Mouse (Mus musculus): ENCODE measurements around the gene Pcyt2. TPM values are rescaled to one million over a fixed set of nuclear protein-coding genes. Genes with fewer than 3 reads are reported as not detected.

Pcyt2 gene
- polyA plus RNA-seq, 1 experiment from 2014 or later, result 88.8 TPM

DNA sequence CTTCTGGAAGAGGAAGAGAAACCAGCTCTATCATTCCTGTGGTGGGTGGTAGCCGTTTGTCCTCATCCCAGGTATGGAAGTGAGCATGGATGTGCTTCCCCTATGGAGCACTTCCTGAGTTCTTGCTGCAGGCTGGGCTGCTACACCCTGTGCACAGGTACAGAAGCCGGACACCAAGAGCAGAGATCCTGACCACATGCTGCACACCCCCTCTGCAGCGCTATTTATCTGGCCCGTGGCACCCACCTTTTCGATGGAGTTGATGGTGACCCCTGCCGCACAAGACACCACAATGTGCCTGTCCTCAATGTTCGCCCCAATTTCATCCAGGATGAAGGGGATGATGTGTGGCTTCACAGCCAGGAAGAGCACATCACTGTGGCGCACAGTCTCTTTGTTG, 24.1 kb upstream of the Pcyt2 start:
- Histone ChIP-seq H3K9ac (ENCODE audit: low read depth, low read length) (no peak overlapping the region), H3K9me3 (ENCODE audit: control insufficient read depth, low read length) (no peaks in the 10 kb centered on the region), H3K4me2 (ENCODE audit: low read depth, low read length) (peak overlapping the region; percentile 91; the same call in 1 of the 2 replicates), H3K4me3 (ENCODE audit: low read depth, low read length) (no peak overlapping the region), H3K36me3 (ENCODE audit: control insufficient read depth, insufficient read depth, low read length) (no peaks in the 10 kb centered on the region), H3K27me3 (replicated peaks; ENCODE audit: control insufficient read depth, insufficient read depth, low read length) (no peaks in the 10 kb centered on the region), H3K27ac (replicated peaks; ENCODE audit: low read depth, low read length) (no peak overlapping the region), H3K4me1 (ENCODE audit: control insufficient read depth, insufficient read depth, low read length) (peaks cover 11% of the 10 kb centered on the region)
- 81% methylated on average over 8 of the region's 8 CpGs for WGBS
- ATAC-seq (ENCODE audit: low read depth), result no peak
- no peak for DNase-seq (ENCODE audit: low spot score)

DNA sequence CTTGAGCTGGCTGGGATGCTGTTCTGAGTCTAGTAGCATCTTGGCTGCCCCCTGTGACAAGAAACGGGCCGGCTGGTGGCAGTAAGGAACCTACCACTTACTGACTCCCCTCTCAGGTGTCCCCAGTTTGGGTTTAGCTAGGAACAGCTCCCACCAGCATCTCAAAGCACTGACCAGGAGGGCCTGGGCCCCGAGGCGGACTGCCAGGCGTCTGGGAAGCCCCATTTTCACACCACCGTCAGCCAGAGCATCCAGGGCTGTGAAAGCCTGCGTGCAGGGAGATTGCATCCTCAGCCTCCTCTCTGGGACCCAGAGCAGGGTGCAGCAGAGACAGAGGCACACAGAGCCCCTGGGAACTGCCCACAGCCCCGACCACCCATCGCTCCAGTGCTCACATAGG, 23.5 kb upstream of the Pcyt2 start:
- Histone ChIP-seq H3K4me3 (ENCODE audit: low read depth, low read length) (no peak overlapping the region), H3K27ac (replicated peaks; ENCODE audit: low read depth, low read length) (no peak overlapping the region), H3K36me3 (ENCODE audit: control insufficient read depth, insufficient read depth, low read length) (no peaks in the 10 kb centered on the region), H3K4me1 (ENCODE audit: control insufficient read depth, insufficient read depth, low read length) (peaks cover 11% of the 10 kb centered on the region), H3K9me3 (ENCODE audit: control insufficient read depth, low read length) (no peaks in the 10 kb centered on the region), H3K4me2 (ENCODE audit: low read depth, low read length) (no peak overlapping the region), H3K27me3 (replicated peaks; ENCODE audit: control insufficient read depth, insufficient read depth, low read length) (no peaks in the 10 kb centered on the region), H3K9ac (ENCODE audit: low read depth, low read length) (no peak overlapping the region)
- 66% methylated on average over 9 of the region's 9 CpGs for WGBS
- ATAC-seq (ENCODE audit: low read depth), result no peak
- no peak for DNase-seq (ENCODE audit: low spot score)

DNA sequence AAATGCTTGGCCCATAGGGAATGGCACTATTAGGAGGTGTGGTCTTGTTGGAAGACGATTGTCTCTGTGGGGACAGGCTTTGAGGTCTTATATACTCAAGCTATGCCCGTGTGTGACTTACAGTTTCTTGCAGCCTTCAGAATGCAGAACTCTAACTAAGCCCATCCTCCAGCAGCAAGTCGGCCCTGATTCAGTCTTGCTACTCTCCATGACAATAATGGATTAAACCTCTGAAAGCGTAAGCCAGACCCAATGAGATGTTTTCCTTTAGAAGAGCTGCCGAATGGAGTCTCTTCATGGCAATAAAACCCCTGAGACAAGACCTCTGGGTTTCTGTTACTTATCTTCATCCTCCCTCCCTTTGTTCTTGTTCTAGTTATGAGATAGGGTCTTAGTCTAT, 17.1 kb upstream of the Pcyt2 start:
- Histone ChIP-seq H3K4me1 (ENCODE audit: control insufficient read depth, insufficient read depth, low read length) (peaks cover 15% of the 10 kb centered on the region), H3K27ac (replicated peaks; ENCODE audit: low read depth, low read length) (no peak overlapping the region)
- WGBS, result 80% methylated on average over 5 of the region's 5 CpGs

DNA sequence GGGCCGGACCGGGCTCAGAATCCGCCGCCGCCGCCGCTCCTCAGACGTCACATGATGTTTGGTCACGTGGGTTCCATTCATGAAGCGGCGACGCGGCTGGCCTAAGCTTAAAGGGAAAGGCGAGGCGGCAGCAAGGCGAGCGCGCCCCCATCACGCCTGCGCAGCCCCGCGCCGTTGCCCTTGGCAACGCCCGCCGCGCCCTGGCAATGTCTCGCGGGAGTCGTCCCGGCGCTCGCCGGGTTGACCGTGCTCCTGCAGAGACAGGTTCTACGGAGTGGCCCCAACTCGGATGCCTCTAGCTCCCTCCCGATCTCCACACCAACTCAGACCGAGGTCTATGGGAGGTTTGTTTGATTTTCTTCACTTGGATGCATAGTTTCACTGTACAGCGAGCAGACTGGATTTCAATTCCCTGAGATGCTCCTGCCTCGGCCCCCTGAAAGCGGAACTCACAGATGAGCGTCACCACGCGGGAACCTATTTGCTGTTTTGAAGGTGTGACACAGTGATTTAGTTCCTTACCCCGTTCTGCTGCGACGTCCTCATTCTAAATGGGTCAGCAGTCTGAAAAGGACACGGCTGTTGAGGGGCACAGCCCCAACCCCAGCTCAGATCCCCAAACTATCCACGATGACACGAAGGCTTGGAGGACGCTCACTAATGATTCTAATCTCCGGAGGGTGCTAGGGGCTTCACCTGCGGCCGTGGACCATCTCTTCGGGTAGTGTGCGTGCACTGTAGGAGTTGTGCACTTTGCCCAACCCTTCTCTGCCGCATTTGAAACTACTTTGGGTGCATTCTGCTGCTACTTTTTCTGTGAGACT, 16.0 kb upstream of the Pcyt2 start, which contains the start of gene Mafg:
Gene Mafg, minus strand, starts transcription at position 81 of the 824 bp plus-strand sequence.
- Histone ChIP-seq H3K27me3 (replicated peaks; ENCODE audit: control insufficient read depth, insufficient read depth, low read length) (no peaks in the 10 kb centered on the region), H3K4me1 (ENCODE audit: control insufficient read depth, insufficient read depth, low read length) (peaks cover 16% of the 10 kb centered on the region), H3K27ac (replicated peaks; ENCODE audit: low read depth, low read length) (peak within 1 kb of the TSS; percentile 93), H3K4me2 (ENCODE audit: low read depth, low read length) (peak within 1 kb of the TSS; percentile 90), H3K36me3 (ENCODE audit: control insufficient read depth, insufficient read depth, low read length) (peaks cover 11% of the 10 kb centered on the region), H3K9ac (ENCODE audit: low read depth, low read length) (peak within 1 kb of the TSS; percentile 95), H3K4me3 (ENCODE audit: low read depth, low read length) (peak within 1 kb of the TSS; percentile 95), H3K9me3 (ENCODE audit: control insufficient read depth, low read length) (no peaks in the 10 kb centered on the region)
- DNase-seq (ENCODE audit: low spot score) (peak; percentile 98), ATAC-seq (ENCODE audit: low read depth) (peak; percentile 93)
- WGBS, result 21% methylated on average over 32 of the region's 58 CpGs

More for the DNA sequence above, 17.1 kb upstream of the Pcyt2 start:
- H3K9me3 ChIP-seq (ENCODE audit: control insufficient read depth, low read length), result no peaks in the 10 kb centered on the region
- no peak overlapping the region for H3K4me2 ChIP-seq (ENCODE audit: low read depth, low read length)
- H3K36me3 ChIP-seq (ENCODE audit: control insufficient read depth, insufficient read depth, low read length), result no peaks in the 10 kb centered on the region
- no peak for ATAC-seq (ENCODE audit: low read depth)
- no peaks in the 10 kb centered on the region for H3K27me3 ChIP-seq (replicated peaks; ENCODE audit: control insufficient read depth, insufficient read depth, low read length)
- H3K9ac ChIP-seq (ENCODE audit: low read depth, low read length), result no peak overlapping the region
- no peak overlapping the region for H3K4me3 ChIP-seq (ENCODE audit: low read depth, low read length)
- no peak for DNase-seq (ENCODE audit: low spot score)

DNA sequence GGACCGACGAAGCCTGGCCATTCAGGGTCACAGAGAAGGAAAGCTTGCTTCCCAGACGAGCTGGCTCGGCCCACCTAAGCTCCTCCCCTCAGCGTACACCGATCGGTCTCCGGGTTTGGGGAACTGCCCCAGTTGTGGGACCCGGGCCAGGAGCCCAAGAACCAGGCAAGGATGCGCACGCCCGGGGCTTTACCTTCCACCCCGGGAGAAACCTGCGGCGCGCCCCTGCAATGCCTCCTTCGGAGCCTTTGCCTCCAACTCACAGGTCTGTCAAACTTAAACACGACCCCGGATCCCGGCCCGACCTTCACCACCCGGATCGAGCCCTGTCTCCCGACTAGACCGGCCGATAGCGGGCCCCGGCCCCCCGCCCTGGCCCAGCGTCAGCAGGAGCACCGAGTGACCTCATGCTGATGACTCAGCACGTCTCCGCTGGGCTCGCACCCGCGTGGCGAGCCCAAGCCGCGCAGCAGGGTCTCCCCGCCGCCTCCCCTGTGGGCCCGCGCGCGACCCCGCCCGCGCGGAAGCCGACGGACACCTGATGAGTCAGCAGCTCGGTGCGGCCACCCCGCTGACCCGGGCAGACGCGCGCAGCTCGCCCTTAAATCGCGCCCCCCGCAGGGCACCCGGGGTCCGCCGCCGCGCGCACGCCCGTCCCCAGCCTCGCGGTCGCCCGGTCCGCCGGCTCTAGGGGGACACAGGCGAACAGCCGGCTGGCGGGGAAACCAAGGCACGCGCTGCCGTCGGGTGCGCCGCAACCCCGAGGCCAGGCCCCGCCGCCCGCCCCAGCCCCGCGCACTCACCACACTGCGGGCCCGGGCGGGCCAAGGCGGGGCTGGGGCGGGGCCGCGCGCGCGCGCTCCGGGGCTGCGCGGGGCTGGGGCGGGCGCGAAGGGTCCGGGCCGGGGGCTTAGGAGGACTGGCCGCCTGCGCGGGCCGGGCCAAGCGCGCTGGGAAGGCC, 15.1 kb upstream of the Pcyt2 start:
- DNase-seq (ENCODE audit: low spot score), result peak; percentile 76
- Histone ChIP-seq H3K27ac (replicated peaks; ENCODE audit: low read depth, low read length) (peak overlapping the region; percentile 93), H3K4me1 (ENCODE audit: control insufficient read depth, insufficient read depth, low read length) (peaks cover 16% of the 10 kb centered on the region), H3K9me3 (ENCODE audit: control insufficient read depth, low read length) (no peaks in the 10 kb centered on the region), H3K9ac (ENCODE audit: low read depth, low read length) (peak overlapping the region; percentile 95), H3K27me3 (replicated peaks; ENCODE audit: control insufficient read depth, insufficient read depth, low read length) (no peaks in the 10 kb centered on the region), H3K4me3 (ENCODE audit: low read depth, low read length) (peak overlapping the region; percentile 95), H3K4me2 (ENCODE audit: low read depth, low read length) (peak overlapping the region; percentile 90), H3K36me3 (ENCODE audit: control insufficient read depth, insufficient read depth, low read length) (peaks cover 16% of the 10 kb centered on the region)
- under 1% methylated on average over 35 of the region's 116 CpGs for WGBS
- ATAC-seq (ENCODE audit: low read depth), result peak; percentile 87

DNA sequence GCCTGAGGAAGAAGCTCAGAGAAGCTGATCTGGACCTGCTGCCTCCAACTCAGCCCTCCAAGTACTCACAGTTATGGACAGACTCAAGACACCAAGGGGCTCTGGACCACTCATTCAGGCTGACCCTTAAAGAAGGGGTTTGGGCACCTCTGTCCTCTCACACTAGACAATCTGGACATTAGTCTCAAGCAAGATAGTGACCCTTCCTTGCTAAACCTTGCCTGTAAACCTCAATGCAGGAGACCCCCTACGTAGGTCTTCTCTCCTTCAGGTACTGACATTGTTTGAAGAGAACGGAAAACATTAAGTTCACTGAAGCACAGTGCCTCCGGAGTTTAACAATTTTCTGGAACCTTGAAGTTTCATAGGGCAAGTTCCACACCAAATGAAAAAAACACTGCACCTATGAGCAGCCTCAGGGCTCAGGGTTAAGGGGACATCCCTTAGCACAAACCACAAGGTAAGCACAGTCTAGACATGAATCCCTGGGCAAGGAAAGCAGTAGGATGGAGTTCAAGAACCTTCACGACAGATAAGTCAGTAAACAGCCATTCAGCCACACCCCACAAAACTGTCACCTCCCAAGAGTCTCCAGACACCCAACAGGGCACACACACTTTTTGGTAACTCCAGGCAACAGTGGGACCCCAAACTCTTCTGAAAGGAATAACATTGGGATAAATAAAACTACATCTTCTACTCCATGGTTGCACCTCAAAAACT, 14.2 kb upstream of the Pcyt2 start:
- no peaks in the 10 kb centered on the region for H3K9me3 ChIP-seq (ENCODE audit: control insufficient read depth, low read length)
- DNase-seq (ENCODE audit: low spot score), result no peak
- 62% methylated on average over 4 of the region's 4 CpGs for WGBS
- H3K4me2 ChIP-seq (ENCODE audit: low read depth, low read length), result peak overlapping the region; percentile 90
- peak overlapping the region; percentile 95 for H3K9ac ChIP-seq (ENCODE audit: low read depth, low read length)
- H3K27ac ChIP-seq (replicated peaks; ENCODE audit: low read depth, low read length), result peak overlapping the region; percentile 93; the same call in 1 of the 2 replicates
- peaks cover 26% of the 10 kb centered on the region for H3K36me3 ChIP-seq (ENCODE audit: control insufficient read depth, insufficient read depth, low read length)
- peaks cover 16% of the 10 kb centered on the region for H3K4me1 ChIP-seq (ENCODE audit: control insufficient read depth, insufficient read depth, low read length)
- ATAC-seq (ENCODE audit: low read depth), result no peak
- no peaks in the 10 kb centered on the region for H3K27me3 ChIP-seq (replicated peaks; ENCODE audit: control insufficient read depth, insufficient read depth, low read length)
- peak overlapping the region; percentile 95 for H3K4me3 ChIP-seq (ENCODE audit: low read depth, low read length)

DNA sequence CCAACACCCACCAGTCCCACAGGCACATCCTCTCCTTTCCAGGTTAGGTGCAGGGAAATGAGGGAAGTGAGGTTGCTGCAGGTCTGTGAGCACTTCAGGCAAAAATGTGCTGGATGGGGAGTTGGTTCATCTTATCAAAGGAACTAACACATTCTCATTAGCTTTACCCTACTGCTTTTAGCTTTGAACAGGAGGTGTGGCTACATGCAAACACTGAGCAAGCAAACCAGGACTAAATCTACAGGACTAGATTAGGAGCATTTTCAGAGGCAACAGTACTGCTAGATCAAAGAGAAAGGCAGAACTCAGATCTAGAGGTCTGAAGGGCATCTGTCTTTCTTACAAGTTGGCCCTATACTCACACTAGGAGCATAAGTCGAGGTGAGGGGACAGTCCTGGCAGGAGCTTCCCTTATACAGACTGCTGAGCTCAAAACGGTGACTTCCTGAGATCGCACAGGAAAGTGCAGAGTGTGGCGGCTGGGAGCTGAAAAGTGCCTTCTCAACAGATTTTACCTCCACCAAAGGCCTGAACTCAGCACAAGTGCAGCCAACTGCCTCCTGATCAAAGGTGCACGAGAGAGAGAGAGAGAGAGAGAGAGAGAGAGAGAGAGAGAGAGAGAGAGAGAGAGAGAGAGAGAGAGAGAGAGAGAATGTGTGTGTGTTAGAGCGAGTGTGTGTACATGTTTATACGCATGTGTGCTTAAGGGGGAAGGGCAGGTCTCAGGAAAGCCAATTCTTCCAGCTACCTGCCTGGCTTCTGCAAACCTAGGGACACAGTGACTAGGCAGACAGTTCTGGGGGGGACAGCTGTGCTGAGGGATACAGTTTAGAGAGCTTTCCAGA, 13.4 kb upstream of the Pcyt2 start:
- peaks cover 16% of the 10 kb centered on the region for H3K4me1 ChIP-seq (ENCODE audit: control insufficient read depth, insufficient read depth, low read length)
- H3K4me2 ChIP-seq (ENCODE audit: low read depth, low read length), result peak overlapping the region; percentile 90
- WGBS, result 43% methylated on average over 7 of the region's 7 CpGs
- no peak for ATAC-seq (ENCODE audit: low read depth)
- peak overlapping the region; percentile 95; the same call in 1 of the 2 replicates for H3K4me3 ChIP-seq (ENCODE audit: low read depth, low read length)
- H3K27ac ChIP-seq (replicated peaks; ENCODE audit: low read depth, low read length), result no peak overlapping the region
- DNase-seq (ENCODE audit: low spot score), result no peak
- no peaks in the 10 kb centered on the region for H3K27me3 ChIP-seq (replicated peaks; ENCODE audit: control insufficient read depth, insufficient read depth, low read length)
- H3K9ac ChIP-seq (ENCODE audit: low read depth, low read length), result peak overlapping the region; percentile 32
- H3K9me3 ChIP-seq (ENCODE audit: control insufficient read depth, low read length), result no peaks in the 10 kb centered on the region
- peaks cover 27% of the 10 kb centered on the region for H3K36me3 ChIP-seq (ENCODE audit: control insufficient read depth, insufficient read depth, low read length)
